Mouse (Mus musculus) Patski (cell line): ENCODE data around the gene Stk10. TPM values are rescaled to one million over a fixed set of nuclear protein-coding genes. Genes with fewer than 3 reads are reported as not detected.

Experiments used
- ATAC-seq: fragments of 100-300 bp; one replicate; pipeline ENCODE4 v1.8.0; 2021
- CTCF ChIA-PET: fragments of 350-600 bp; sonication (Branson Sonifier 250); formaldehyde crosslinking; loops from one replicate; lab custom pipeline; 2022; ENCODE audit warnings: inconsistent platforms; lab: Charles Lee
- POLR2A ChIA-PET: fragments of 350-600 bp; sonication (Branson Sonifier 250); formaldehyde crosslinking; loops from one replicate; lab custom pipeline; 2022; ENCODE audit warnings: antibody characterized with exemption, inconsistent platforms; lab: Charles Lee
- DNase-seq: peaks from one replicate; pipeline ENCODE4 v3.0.0-alpha.2; 2011; ENCODE audit warnings: low read depth, low spot score
- H3K27me3 ChIP-seq: fragments of 371-371 bp; one replicate; pipeline ENCODE4 v1.5.1; 2021
- CTCF ChIP-seq: fragments of 100-300 bp; IDR thresholded peaks from one replicate; pipeline ENCODE4 v1.5.1; 2021
- in situ Hi-C: fragments of 300-500 bp; cut with MboI; formaldehyde crosslinking; loops from 3 replicates; pipeline ENCODE4 v1.11.1; 2018; ENCODE audit warnings: low pct_unique_long_range_greater_than_20kb, mixed read lengths
- polyA plus RNA-seq: library from polyadenylated mRNA; unstranded; gene quantifications from one replicate; pipeline ENCODE4 v1.2.3, GENCODE M21; 2021

Stk10 gene
- polyA plus RNA-seq, 1 experiment from 2014 or later = 18.1 TPM

DNA sequence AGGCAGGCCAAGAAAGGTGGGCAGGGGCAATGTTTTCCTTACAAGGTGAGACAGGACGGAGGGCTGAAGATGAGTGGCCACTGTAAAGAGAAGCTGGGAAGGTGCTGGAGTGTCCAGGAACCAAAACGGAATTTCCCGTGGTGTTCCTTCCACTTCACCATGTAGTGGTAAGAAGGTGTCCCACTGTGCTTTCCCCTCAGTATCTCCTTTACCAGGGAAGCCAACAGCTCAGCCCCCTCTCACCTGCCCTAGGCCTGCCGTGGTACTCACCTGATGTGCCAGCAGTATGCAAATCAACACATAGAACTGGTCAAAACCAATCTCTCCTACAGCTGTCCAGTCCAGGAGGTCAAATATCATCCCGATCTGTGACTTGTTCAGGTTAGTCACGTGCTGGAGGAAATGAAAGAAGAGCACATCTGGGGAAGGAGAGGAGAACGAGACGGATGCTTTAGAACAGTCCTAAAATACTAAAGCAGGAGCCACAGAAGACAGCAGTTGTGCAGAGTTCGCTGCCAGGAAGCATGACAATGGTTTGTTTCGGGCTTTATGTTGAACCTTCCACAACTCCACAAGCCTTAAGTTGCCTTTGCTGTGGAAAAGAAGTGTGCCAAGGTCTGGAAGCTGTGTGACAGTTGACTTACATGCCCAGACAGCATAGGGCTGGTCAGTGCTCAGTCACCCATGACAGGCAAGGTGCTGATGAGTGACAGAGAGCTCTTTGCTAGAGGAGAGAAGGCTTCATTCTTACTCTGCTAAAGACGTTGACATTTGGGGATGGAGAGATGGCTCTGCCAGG is 8.8 kb upstream of the Stk10 start:
- H3K27me3 ChIP-seq = no peaks in the 10 kb centered on the region
- ChIA-PET CTCF (interaction anchor here (2.0 kb wide), 1 partner anchor 11 kb away, joined by 4 read pairs; no protein-coding TSS in a partner anchor), POLR2A (interaction anchor here (0.6 to 1.1 kb wide), 2 partner anchors 9 to 45 kb away, joined by 3 to 4 read pairs; partner anchors contain the start of gene Stk10)
- in situ Hi-C loops = no loop called here
- DNase-seq (no peak), ATAC-seq (no peak)
- TF ChIP-seq CTCF = no peak

DNA sequence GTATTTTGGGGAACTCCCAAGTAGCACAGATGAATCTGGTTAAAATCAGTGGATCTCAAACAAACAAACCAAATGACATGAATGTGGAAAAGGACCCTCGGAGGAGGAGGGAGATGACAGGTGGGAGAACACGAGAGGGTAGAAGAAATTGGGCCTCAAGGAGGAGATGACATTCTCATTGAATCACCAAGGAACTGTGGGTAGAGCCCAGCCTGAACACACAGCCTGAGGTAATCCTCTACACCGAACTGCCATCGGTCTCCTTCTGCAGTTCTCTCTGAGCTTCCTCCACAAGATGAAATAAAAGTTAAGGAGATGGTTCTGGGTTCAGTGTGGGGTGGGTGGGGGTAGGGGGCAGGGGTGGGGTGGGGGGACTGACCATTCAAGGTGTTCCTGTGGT is 6.1 kb upstream of the Stk10 start:
- ChIA-PET POLR2A (no interaction called here), CTCF (interaction anchor here (1.7 kb wide), 1 partner anchor 65 kb away, joined by 5 read pairs; no protein-coding TSS in a partner anchor)
- TF ChIP-seq CTCF = no peak
- DNase-seq = no peak
- no peak for ATAC-seq
- H3K27me3 ChIP-seq = no peaks in the 10 kb centered on the region
- in situ Hi-C loops = loop anchor here (5.0 kb wide), 1 partner anchor 70 kb away; the partner anchor contains the start of gene Ubtd2

DNA sequence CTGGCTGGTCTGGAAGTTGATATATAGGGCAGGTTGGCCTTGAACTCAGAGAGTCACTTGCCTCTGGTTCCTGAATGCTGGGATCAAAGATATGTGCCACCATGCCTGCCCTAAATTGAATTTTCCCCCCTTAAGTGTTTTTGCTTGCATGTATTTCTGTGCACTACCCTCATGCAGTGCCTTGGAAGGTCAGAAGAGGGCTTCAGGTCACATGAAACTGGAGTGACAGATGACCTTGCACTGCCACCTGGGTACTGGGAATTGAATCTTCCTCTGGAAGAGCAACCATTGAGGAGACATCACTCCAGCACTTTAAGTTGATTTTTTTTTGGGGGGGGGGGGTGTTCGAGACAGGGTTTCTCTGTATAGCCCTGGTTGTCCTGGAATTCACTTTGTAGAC is 3.0 kb upstream of the Stk10 start:
- POLR2A ChIA-PET = no interaction called here
- no peak for TF ChIP-seq CTCF
- in situ Hi-C loops = no loop called here
- DNase-seq (no peak), ATAC-seq (no peak)
- no peaks in the 10 kb centered on the region for H3K27me3 ChIP-seq
- CTCF ChIA-PET = no interaction called here

DNA sequence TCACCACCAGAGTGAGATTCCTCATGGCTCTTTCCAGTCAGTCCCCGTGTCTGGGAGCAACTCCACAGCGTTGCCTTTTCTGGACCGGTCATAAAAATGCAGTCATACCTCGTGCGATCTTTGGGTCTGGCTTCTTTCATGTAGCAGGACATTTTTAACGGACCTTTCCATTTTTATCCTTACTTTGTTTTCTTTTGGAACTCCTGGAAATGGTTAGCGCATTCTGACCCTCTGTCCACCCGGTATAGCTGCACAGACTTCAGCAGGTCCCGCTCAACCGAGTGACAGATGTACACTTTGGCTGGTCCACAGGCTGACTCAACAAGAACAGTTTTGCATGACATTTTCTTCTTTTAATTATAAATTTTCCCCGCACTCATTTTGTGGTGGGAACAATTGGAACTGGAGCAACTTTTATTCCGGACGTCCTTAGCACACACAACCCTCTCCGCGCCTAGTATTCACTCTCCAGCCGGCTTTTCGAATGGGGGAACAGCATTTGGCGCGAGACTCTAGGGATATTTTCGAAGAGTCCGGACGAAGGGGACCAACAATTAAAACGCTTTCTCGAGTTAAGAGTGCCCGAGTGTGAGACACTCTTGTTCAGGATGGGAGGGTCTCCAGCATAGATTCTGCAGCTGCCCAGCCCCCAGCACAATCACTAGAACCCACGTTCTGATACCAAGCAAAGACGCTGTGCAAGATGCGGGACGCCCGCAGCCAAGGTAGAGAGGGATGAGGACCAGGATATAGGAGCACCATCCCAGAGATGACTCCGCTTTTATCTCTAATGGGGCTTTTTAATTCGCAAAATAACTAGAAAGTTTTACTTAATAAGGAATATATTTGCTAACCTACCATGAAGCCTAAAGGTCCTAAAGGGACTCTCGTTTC is 987 bp upstream of the Stk10 start, which contains the start of gene Efcab9:
TSS of gene Efcab9 (minus strand) at position 211 of the 894 bp plus-strand sequence.
- POLR2A ChIA-PET = interaction anchor here (0.6 to 2.1 kb wide), 4 partner anchors 20 to 119 kb away, joined by 3 to 10 read pairs (median 4); no protein-coding TSS in a partner anchor
- in situ Hi-C loops = no loop called here
- CTCF ChIA-PET = interaction anchor here (0.8 kb wide), 1 partner anchor 82 kb away, joined by 3 read pairs; no protein-coding TSS in a partner anchor
- TF ChIP-seq CTCF = no peak
- DNase-seq = no peak
- ATAC-seq = no peak
- no peaks in the 10 kb centered on the region for H3K27me3 ChIP-seq

DNA sequence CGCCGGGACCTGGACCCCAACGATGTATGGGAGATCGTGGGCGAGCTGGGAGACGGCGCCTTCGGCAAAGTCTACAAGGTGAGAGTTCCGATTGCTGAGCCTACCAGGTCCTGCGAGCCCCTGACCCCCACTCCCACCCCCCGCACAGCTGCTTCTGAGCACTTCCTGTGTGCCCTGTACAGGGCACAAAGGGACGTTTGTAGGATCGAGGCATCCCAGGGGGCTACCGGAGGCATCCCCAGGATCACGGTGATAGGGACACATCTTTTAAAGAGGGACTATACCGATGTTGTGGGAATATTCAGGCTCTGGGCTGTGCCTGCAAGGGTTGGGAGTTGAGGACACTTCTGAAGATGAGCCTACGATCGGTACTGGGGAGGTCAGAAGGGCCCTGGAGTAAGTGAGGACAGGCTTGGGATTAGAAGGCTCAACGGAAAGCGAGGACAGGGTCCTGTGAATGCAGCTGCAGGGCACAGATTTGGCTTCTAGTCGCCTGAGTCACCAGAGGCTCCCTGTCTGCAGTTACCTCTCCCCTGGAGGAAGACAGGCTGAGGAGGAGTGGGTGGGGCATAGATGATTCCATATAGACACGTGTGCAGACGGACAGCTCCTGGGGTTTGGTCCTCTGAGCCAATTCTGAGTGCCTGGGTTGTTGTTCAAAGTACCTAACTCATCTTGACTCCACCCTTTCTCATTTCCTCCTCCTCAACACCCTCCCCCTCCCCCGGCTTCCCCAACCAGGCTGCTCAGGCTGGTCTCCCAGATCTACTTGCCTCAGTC is 567 bp downstream of the Stk10 start:
- no peak for DNase-seq
- no peak for TF ChIP-seq CTCF

DNA sequence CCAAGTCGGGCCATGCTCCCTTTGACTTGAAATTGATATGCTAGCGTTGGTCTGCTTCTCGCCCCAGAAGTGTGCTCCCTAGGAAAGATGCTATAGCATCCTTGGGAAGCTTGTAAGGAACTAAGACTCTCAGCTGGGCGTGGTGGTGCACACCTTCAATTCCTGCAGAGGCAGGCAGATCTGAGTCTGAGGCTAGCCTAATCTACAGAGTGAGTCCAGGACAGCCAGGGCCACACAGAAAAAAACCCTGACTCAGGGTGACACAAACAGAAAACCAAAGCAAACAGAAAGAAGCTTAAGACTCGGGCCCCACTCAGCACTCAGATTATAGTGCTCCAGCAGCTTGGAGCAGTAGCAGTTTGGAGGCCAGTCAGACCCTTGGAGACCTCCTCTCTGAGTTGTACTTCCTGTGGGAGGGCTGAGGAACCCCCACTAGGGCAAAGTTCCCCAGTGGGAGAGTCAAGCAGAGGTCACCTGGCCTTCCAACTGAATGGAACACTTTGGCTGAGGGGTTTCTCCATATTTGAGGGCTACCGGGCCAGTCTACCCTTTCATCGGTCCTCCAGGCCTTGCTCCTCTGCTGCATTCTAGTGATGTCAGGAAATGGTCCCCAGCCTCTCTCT is 1.5 kb downstream of the Stk10 start:
- ChIA-PET CTCF (interaction anchor here (1.0 to 1.3 kb wide), 3 partner anchors 53 to 84 kb away, joined by 3 read pairs; no protein-coding TSS in a partner anchor), POLR2A (interaction anchor here (1.0 to 2.1 kb wide), 2 partner anchors 17 to 37 kb away, joined by 3 to 10 read pairs; no protein-coding TSS in a partner anchor)
- DNase-seq = no peak
- no peak for ATAC-seq
- no peak for TF ChIP-seq CTCF
- H3K27me3 ChIP-seq = no peaks in the 10 kb centered on the region
- in situ Hi-C loops = loop anchor here (5.0 kb wide), 1 partner anchor 53 kb away; no protein-coding TSS in a partner anchor

More for the DNA sequence above, 567 bp downstream of the Stk10 start:
- H3K27me3 ChIP-seq = no peaks in the 10 kb centered on the region
- ChIA-PET CTCF (interaction anchor here (1.0 to 1.3 kb wide), 3 partner anchors 50 to 83 kb away, joined by 3 read pairs; no protein-coding TSS in a partner anchor), POLR2A (interaction anchor here (0.8 to 2.1 kb wide), 4 partner anchors 10 to 120 kb away, joined by 3 to 10 read pairs (median 3); no protein-coding TSS in a partner anchor)
- ATAC-seq = peak; percentile 44
- in situ Hi-C loops = no loop called here

DNA sequence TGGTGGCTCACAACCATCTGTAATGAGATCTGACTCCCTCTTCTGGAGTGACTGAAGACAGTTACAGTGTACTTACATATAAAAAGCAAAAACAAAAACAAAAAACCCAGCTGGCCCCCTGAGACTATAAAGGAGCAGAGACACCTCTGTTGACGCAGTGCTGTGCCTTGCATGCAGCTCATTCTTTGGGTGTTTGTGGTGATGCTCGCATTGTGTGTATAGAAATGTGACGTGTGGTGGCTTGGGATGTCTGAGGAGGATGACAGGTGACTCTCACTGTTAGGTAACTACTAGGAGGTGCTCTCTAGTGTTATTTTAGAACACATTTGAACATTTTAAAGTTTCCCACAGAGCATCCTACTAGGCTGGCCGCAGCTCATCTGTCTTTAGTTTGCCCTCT is 2.5 kb downstream of the Stk10 start:
- ChIA-PET POLR2A (no interaction called here), CTCF (interaction anchor here (0.9 to 1.0 kb wide), 2 partner anchors 9 to 73 kb away, joined by 3 read pairs; no protein-coding TSS in a partner anchor)
- no peak for ATAC-seq
- in situ Hi-C loops = loop anchor here (5.0 kb wide), 1 partner anchor 52 kb away; no protein-coding TSS in a partner anchor
- TF ChIP-seq CTCF = no peak
- no peaks in the 10 kb centered on the region for H3K27me3 ChIP-seq
- DNase-seq = no peak

DNA sequence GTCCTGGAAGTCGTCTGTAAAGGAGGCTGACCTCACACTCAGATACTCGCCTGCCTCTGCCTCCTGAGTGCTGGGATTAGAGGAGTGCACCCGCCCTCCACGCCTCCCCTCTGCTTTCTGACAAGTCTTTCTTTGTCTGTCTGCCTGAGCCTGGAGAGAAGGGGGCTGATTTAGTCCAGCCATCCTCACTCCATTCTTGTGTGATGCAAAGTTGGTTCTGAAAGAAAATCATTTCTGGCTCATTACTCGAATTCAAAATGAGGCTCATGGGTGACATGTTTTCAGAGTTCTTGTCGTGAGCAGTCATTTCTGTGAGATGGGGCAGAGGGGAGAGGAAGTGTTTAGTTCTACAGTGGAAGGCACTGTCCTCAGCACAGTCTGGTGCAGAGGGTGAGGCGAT is 3.8 kb downstream of the Stk10 start:
- DNase-seq = no peak
- ChIA-PET POLR2A (no interaction called here), CTCF (no interaction called here)
- ATAC-seq = no peak
- in situ Hi-C loops = loop anchor here (5.0 kb wide), 1 partner anchor 50 kb away; no protein-coding TSS in a partner anchor
- no peaks in the 10 kb centered on the region for H3K27me3 ChIP-seq
- TF ChIP-seq CTCF = no peak

DNA sequence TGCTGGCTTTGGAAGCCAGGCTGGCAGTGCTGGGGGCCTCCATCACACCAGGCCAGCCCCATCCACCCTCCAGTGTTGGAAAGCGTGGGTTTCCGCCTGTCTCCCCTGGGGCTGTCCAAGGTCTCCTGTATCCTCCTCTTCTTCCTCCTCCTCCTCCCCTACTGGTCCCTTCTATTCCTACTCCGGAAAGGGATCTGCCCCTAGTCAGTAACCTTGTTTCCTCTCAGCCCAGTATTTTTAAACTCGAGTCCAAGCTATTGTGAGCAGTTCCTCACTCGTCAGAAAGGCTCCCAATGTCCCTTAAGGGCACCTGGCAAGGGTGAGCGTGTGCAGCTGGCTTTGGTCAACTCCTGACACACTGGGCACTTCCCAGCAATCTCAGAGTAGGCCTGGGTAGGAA is 5.3 kb downstream of the Stk10 start:
- in situ Hi-C loops = loop anchor here (5.0 kb wide), 1 partner anchor 49 kb away; no protein-coding TSS in a partner anchor
- H3K27me3 ChIP-seq = no peaks in the 10 kb centered on the region
- no peak for TF ChIP-seq CTCF
- no peak for DNase-seq
- ChIA-PET POLR2A (no interaction called here), CTCF (interaction anchor here (0.7 to 1.2 kb wide), 2 partner anchors 14 to 65 kb away, joined by 3 to 4 read pairs; no protein-coding TSS in a partner anchor)
- no peak for ATAC-seq
